In genomic region chr19:4121097-4121805, GRCm38 (mm10) we compare ENCODE assay signal across 8 mouse cellular contexts. TPM values are rescaled to one million over a fixed set of nuclear protein-coding genes. Genes with fewer than 3 reads are reported as not detected.
DNase-seq lines count a peak whose midpoint lies in the region; ATAC-seq and TF ChIP-seq lines count a peak whose summit lies in the region.

No protein-coding gene starts in this region.

- peak overlapping the region; percentile 78 for H3K9ac ChIP-seq in embryonic facial prominence, embryonic 13.5 days
- peak overlapping the region; percentile 62; the same call in 1 of the 2 replicates for H3K9ac ChIP-seq in limb, embryonic 12.5 days (replicated peaks)
- peak overlapping the region; percentile 49; the same call in 1 of the 2 replicates for H3K9ac ChIP-seq in midbrain, embryonic 15.5 days

- H3K27ac ChIP-seq in embryonic facial prominence, embryonic 13.5 days, result peak overlapping the region; percentile 85
- peak overlapping the region; percentile 68 for H3K27ac ChIP-seq in kidney, adult 2 months (ENCODE audit: insufficient read depth, low read depth, low read length)
- H3K27ac ChIP-seq in limb, embryonic 12.5 days, result peak overlapping the region; percentile 82
- H3K27ac ChIP-seq in midbrain, embryonic 15.5 days, result peak overlapping the region; percentile 86
- peak overlapping the region; percentile 99 for H3K27ac ChIP-seq in spleen, adult 2 months (ENCODE audit: insufficient read depth, low read length)

- H3K27me3 ChIP-seq in embryonic facial prominence, embryonic 13.5 days, result no peaks in the 10 kb centered on the region
- no peaks in the 10 kb centered on the region for H3K27me3 ChIP-seq in kidney, adult 2 months (replicated peaks; ENCODE audit: control insufficient read depth, insufficient read depth, low read length)
- no peaks in the 10 kb centered on the region for H3K27me3 ChIP-seq in limb, embryonic 12.5 days
- H3K27me3 ChIP-seq in midbrain, embryonic 15.5 days (replicated peaks), result no peaks in the 10 kb centered on the region
- no peaks in the 10 kb centered on the region for H3K27me3 ChIP-seq in spleen, adult 2 months (ENCODE audit: control insufficient read depth, insufficient read depth, low read length)

- H3K9me3 ChIP-seq in embryonic facial prominence, embryonic 13.5 days, result no peaks in the 10 kb centered on the region
- H3K9me3 ChIP-seq in limb, embryonic 12.5 days, result no peaks in the 10 kb centered on the region
- no peaks in the 10 kb centered on the region for H3K9me3 ChIP-seq in midbrain, embryonic 15.5 days

- peaks cover 34% of the 10 kb centered on the region for H3K4me1 ChIP-seq in embryonic facial prominence, embryonic 13.5 days
- peaks cover 4% of the 10 kb centered on the region for H3K4me1 ChIP-seq in kidney, adult 2 months (ENCODE audit: control insufficient read depth, insufficient read depth, low read length)
- peaks cover 20% of the 10 kb centered on the region for H3K4me1 ChIP-seq in limb, embryonic 12.5 days (replicated peaks)
- H3K4me1 ChIP-seq in midbrain, embryonic 15.5 days, result peaks cover 18% of the 10 kb centered on the region
- peaks cover 29% of the 10 kb centered on the region for H3K4me1 ChIP-seq in spleen, adult 2 months (ENCODE audit: control insufficient read depth, insufficient read depth, insufficient read length)

- no peak for TF ChIP-seq POLR2A in kidney, adult 2 months (IDR thresholded peaks at IDR 0.05; ENCODE audit: low read depth, low read length)
- peak; percentile 80 for TF ChIP-seq POLR2A in spleen, adult 2 months (IDR thresholded peaks at IDR 0.05; ENCODE audit: low read depth, low read length)

- H3K4me3 ChIP-seq in embryonic facial prominence, embryonic 13.5 days, result peak overlapping the region; percentile 52
- H3K4me3 ChIP-seq in kidney, adult 2 months (ENCODE audit: insufficient read depth, low read depth, low read length), result peak overlapping the region; percentile 52
- H3K4me3 ChIP-seq in limb, embryonic 12.5 days (replicated peaks), result peak overlapping the region; percentile 47
- peak overlapping the region; percentile 46 for H3K4me3 ChIP-seq in midbrain, embryonic 15.5 days
- H3K4me3 ChIP-seq in spleen, adult 2 months (ENCODE audit: extremely low read depth, insufficient read depth, insufficient read length), result peak overlapping the region; percentile 90

- peak overlapping the region; percentile 61 for H3K4me2 ChIP-seq in embryonic facial prominence, embryonic 13.5 days
- peak overlapping the region; percentile 54 for H3K4me2 ChIP-seq in limb, embryonic 12.5 days
- peak overlapping the region; percentile 42 for H3K4me2 ChIP-seq in midbrain, embryonic 15.5 days

- ATAC-seq in embryonic facial prominence, embryonic 13.5 days (ENCODE audit: insufficient number of reproducible peaks, insufficient read depth, low FRiP score, low TSS enrichment, low read depth), result peak; percentile 60
- ATAC-seq in limb, embryonic 12.5 days (ENCODE audit: insufficient number of reproducible peaks, insufficient read depth, low FRiP score, low TSS enrichment, low read depth), result peak; percentile 63
- peak; percentile 91 for ATAC-seq in midbrain, embryonic 15.5 days (replicated peaks)

- peak; percentile 95 for DNase-seq in 3134 (ENCODE audit: extremely low read depth, insufficient read length, low spot score)
- peak; percentile 97 to 98 for DNase-seq in adrenal gland, postnatal 36 days
- DNase-seq in heart, adult 18-20 months, result peak; percentile 99 to 100
- peak; percentile 99 for DNase-seq in kidney, adult 2 months
- peak; percentile 99 for DNase-seq in spleen, adult 2 months (ENCODE audit: low read depth in 1 of 2, low spot score in 2 of 2)

- WGBS in embryonic facial prominence, embryonic 13.5 days, result 3% methylated on average over 38 of the region's 38 CpGs
- 3% methylated on average over 38 of the region's 38 CpGs for WGBS in kidney, adult 2 months
- 3% methylated on average over 38 of the region's 38 CpGs for WGBS in limb, embryonic 12.5 days
- WGBS in midbrain, embryonic 15.5 days, result 3% methylated on average over 38 of the region's 38 CpGs
- 2% methylated on average over 38 of the region's 38 CpGs for WGBS in spleen, adult 2 months

- peaks cover 18% of the 10 kb centered on the region for H3K36me3 ChIP-seq in embryonic facial prominence, embryonic 13.5 days
- H3K36me3 ChIP-seq in kidney, adult 2 months (ENCODE audit: control insufficient read depth, insufficient read depth, low read length), result no peaks in the 10 kb centered on the region
- peaks cover 26% of the 10 kb centered on the region for H3K36me3 ChIP-seq in limb, embryonic 12.5 days
- 0 out of 2 replicates have a peak, but pooled peaks cover 5% of the 10 kb centered on the region for H3K36me3 ChIP-seq in midbrain, embryonic 15.5 days (replicated peaks)
- H3K36me3 ChIP-seq in spleen, adult 2 months (ENCODE audit: control insufficient read depth, insufficient read depth, low read length), result peaks cover 5% of the 10 kb centered on the region; the same call in 1 of the 2 replicates

- TF ChIP-seq CTCF in kidney, adult 2 months (conservative IDR thresholded peaks at IDR 0.05; ENCODE audit: insufficient read depth, insufficient read length, low read depth, low read length), result no peak
- TF ChIP-seq CTCF in spleen, adult 2 months (IDR thresholded peaks at IDR 0.05; ENCODE audit: extremely low read depth, insufficient read depth, insufficient read length, insufficient replicate concordance), result no peak

RNA-seq across cellular contexts. Expression of gene Aip, which starts 4.4 kb away (rescaled TPM):
- total RNA-seq in adrenal gland, postnatal 36 days (2021), result 100 to 1,000 TPM; 104 to 124 TPM
- polyA plus RNA-seq in embryonic facial prominence, embryonic 13.5 days (2015; fragmentation: Nextera tagmentation; extraction: Ambion mirVana), result 97.6 and 107 TPM in 2 replicates
- 10 to 100 TPM; 62.1 to 63.2 TPM for total RNA-seq in heart, adult 18-20 months (2021)
- 80.5 and 96.2 TPM in 2 replicates for polyA plus RNA-seq in kidney, adult 2 months (2012; rRNA removed)
- 86.5 and 87.5 TPM in 2 replicates for polyA plus RNA-seq in limb, embryonic 12.5 days (2016; fragmentation: Nextera tagmentation; extraction: Ambion mirVana)
- 99.5 and 101 TPM in 2 replicates for polyA plus RNA-seq in midbrain, embryonic 15.5 days (2015; fragmentation: Nextera tagmentation; extraction: Ambion mirVana)
- 85.3 and 99.6 TPM in 2 replicates for polyA plus RNA-seq in spleen, adult 2 months (2012; rRNA removed)

RNA-seq across cellular contexts. Expression of gene Gpr152, which starts 18.3 kb away (rescaled TPM):
- total RNA-seq in adrenal gland, postnatal 36 days (2021), result under 1 TPM in 1 of 2 experiments, not detected in 1; 0.10 TPM
- polyA plus RNA-seq in embryonic facial prominence, embryonic 13.5 days (2015; fragmentation: Nextera tagmentation; extraction: Ambion mirVana), result not detected in 2 replicates
- total RNA-seq in heart, adult 18-20 months (2021), result under 1 TPM in 1 of 2 experiments, not detected in 1; 0.08 TPM
- 0.03 and 0.05 TPM in 2 replicates for polyA plus RNA-seq in kidney, adult 2 months (2012; rRNA removed)
- not detected in 2 replicates for polyA plus RNA-seq in limb, embryonic 12.5 days (2016; fragmentation: Nextera tagmentation; extraction: Ambion mirVana)
- 0.04 TPM in 1 of 2 replicates, not detected in the other for polyA plus RNA-seq in midbrain, embryonic 15.5 days (2015; fragmentation: Nextera tagmentation; extraction: Ambion mirVana)
- polyA plus RNA-seq in spleen, adult 2 months (2012; rRNA removed), result 0.09 and 0.11 TPM in 2 replicates

RNA-seq across cellular contexts. Expression of gene Pitpnm1, which starts 21.5 kb away (rescaled TPM):
- total RNA-seq in adrenal gland, postnatal 36 days (2021), result 100 to 1,000 TPM in 1 of 2 experiments, 10 to 100 TPM in 1; 59.7 to 158 TPM
- 6.4 and 8.3 TPM in 2 replicates for polyA plus RNA-seq in embryonic facial prominence, embryonic 13.5 days (2015; fragmentation: Nextera tagmentation; extraction: Ambion mirVana)
- total RNA-seq in heart, adult 18-20 months (2021), result 10 to 100 TPM; 16.1 to 21.2 TPM
- 41.6 and 46.3 TPM in 2 replicates for polyA plus RNA-seq in kidney, adult 2 months (2012; rRNA removed)
- polyA plus RNA-seq in limb, embryonic 12.5 days (2016; fragmentation: Nextera tagmentation; extraction: Ambion mirVana), result 11.6 and 13.0 TPM in 2 replicates
- polyA plus RNA-seq in midbrain, embryonic 15.5 days (2015; fragmentation: Nextera tagmentation; extraction: Ambion mirVana), result 97.7 and 102 TPM in 2 replicates
- 358 and 415 TPM in 2 replicates for polyA plus RNA-seq in spleen, adult 2 months (2012; rRNA removed)

RNA-seq across cellular contexts. Expression of gene Cabp4, which starts 22.6 kb away (rescaled TPM):
- total RNA-seq in adrenal gland, postnatal 36 days (2021), result under 1 TPM; 0.30 to 0.40 TPM
- polyA plus RNA-seq in embryonic facial prominence, embryonic 13.5 days (2015; fragmentation: Nextera tagmentation; extraction: Ambion mirVana), result not detected in 2 replicates
- total RNA-seq in heart, adult 18-20 months (2021), result under 1 TPM; 0.12 to 0.13 TPM
- polyA plus RNA-seq in kidney, adult 2 months (2012; rRNA removed), result 0.12 and 0.20 TPM in 2 replicates
- polyA plus RNA-seq in limb, embryonic 12.5 days (2016; fragmentation: Nextera tagmentation; extraction: Ambion mirVana), result 0.12 and 0.14 TPM in 2 replicates
- polyA plus RNA-seq in midbrain, embryonic 15.5 days (2015; fragmentation: Nextera tagmentation; extraction: Ambion mirVana), result 0.22 and 0.28 TPM in 2 replicates
- 1.9 and 2.2 TPM in 2 replicates for polyA plus RNA-seq in spleen, adult 2 months (2012; rRNA removed)

RNA-seq across cellular contexts. Expression of gene Cdk2ap2, which starts 24.3 kb away (rescaled TPM):
- total RNA-seq in adrenal gland, postnatal 36 days (2021), result 100 to 1,000 TPM; 109 to 132 TPM
- polyA plus RNA-seq in embryonic facial prominence, embryonic 13.5 days (2015; fragmentation: Nextera tagmentation; extraction: Ambion mirVana), result 55.6 and 62.3 TPM in 2 replicates
- total RNA-seq in heart, adult 18-20 months (2021), result 10 to 100 TPM; 34.5 to 37.8 TPM
- 134 and 138 TPM in 2 replicates for polyA plus RNA-seq in kidney, adult 2 months (2012; rRNA removed)
- polyA plus RNA-seq in limb, embryonic 12.5 days (2016; fragmentation: Nextera tagmentation; extraction: Ambion mirVana), result 66.9 and 67.1 TPM in 2 replicates
- 92.3 and 92.9 TPM in 2 replicates for polyA plus RNA-seq in midbrain, embryonic 15.5 days (2015; fragmentation: Nextera tagmentation; extraction: Ambion mirVana)
- polyA plus RNA-seq in spleen, adult 2 months (2012; rRNA removed), result 247 and 334 TPM in 2 replicates

Comparison
In these comparisons a context has a peak if more than half of its experiments do, and no peak if none do; other contexts are left out.
1. Peak in every context shown above with its lines: DNase-seq, ATAC-seq, H3K4me3 ChIP-seq and H3K27ac ChIP-seq.